Mouse (Mus musculus) midbrain, postnatal 0 days (tissue): ENCODE results near the gene Ifnar2. TPM values are rescaled to one million over a fixed set of nuclear protein-coding genes. Genes with fewer than 3 reads are reported as not detected.

Experiments
- ATAC-seq: fragments of 200-750 bp; cut with Nextera tagmentation; 2 replicates; pipeline ENCODE4 v1.8.0; 2017; ENCODE audit warnings: moderate number of reproducible peaks, mild to moderate bottlenecking, moderate TSS enrichment, moderate library complexity; ENCODE audit not compliant: low FRiP score
- DNase-seq: peaks from one replicate; pipeline ENCODE4 v3.0.0-alpha.2; 2015; ENCODE audit warnings: low spot score
- H3K27ac ChIP-seq: fragments of 300-500 bp; sonication (generic); 2 replicates; pipeline ENCODE4 v1.5.1; 2014; ENCODE audit warnings: low read depth, mild to moderate bottlenecking, low read length, mixed read lengths
- H3K27me3 ChIP-seq: fragments of 300-500 bp; sonication (generic); 2 replicates; pipeline ENCODE4 v1.6.1; 2014; ENCODE audit warnings: low read length, control low read depth, mixed read lengths; ENCODE audit not compliant: insufficient read depth
- H3K36me3 ChIP-seq: fragments of 300-500 bp; sonication (generic); 2 replicates; pipeline ENCODE4 v1.6.1; 2014; ENCODE audit warnings: low read length, control low read depth, mixed read lengths; ENCODE audit not compliant: insufficient read depth
- H3K4me1 ChIP-seq: fragments of 300-500 bp; sonication (generic); 2 replicates; pipeline ENCODE4 v1.6.1; 2014; ENCODE audit warnings: mild to moderate bottlenecking, control low read depth, antibody characterized with exemption, low read length, mixed read lengths; ENCODE audit not compliant: insufficient read depth
- H3K4me2 ChIP-seq: fragments of 300-500 bp; sonication (generic); 2 replicates; pipeline ENCODE4 v1.6.1; 2014; ENCODE audit warnings: low read depth, mild to moderate bottlenecking, low read length, mixed read lengths; ENCODE audit not compliant: poor library complexity, severe bottlenecking
- H3K4me3 ChIP-seq: fragments of 300-500 bp; sonication (generic); 2 replicates; pipeline ENCODE4 v1.5.1; 2014; ENCODE audit warnings: low read depth, mild to moderate bottlenecking, low read length, moderate library complexity
- H3K9ac ChIP-seq: fragments of 300-500 bp; sonication (generic); replicated peaks from 2 replicates; pipeline ENCODE4 v1.6.1; 2014; ENCODE audit warnings: mild to moderate bottlenecking, low read length, moderate library complexity, mixed read lengths; ENCODE audit not compliant: poor library complexity, severe bottlenecking
- H3K9me3 ChIP-seq: fragments of 300-500 bp; sonication (generic); 2 replicates; pipeline ENCODE4 v1.6.1; 2016; ENCODE audit warnings: low read length, control low read depth
- CTCF ChIP-seq: IDR thresholded peaks from 2 replicates; pipeline ENCODE4 v1.5.1; 2016; ENCODE audit warnings: antibody characterized with exemption, mild to moderate bottlenecking
- WGBS: fragments of 180-500 bp; shearing (Covaris S2); extraction: QIAGEN DNeasy Blood & Tissue Kit; methylation state at CpG from one replicate; pipeline ENCODE4 v1.1.7; 2014; 5-methylcytosine and 5-hydroxymethylcytosine counted together
- polyA plus RNA-seq: library from polyadenylated mRNA; unstranded; fragments of >200 nt; fragmentation: Nextera tagmentation; extraction: Ambion mirVana; gene quantifications from 2 replicates; pipeline ENCODE4 v1.2.1, GENCODE M21; 2015
- total RNA-seq: library from RNA; depleted of rRNA; stranded (reverse); fragments of >200 nt; gene quantifications from 2 replicates; pipeline ENCODE4 v1.2.3, GENCODE M21; 2014

Gene Ifnar2
- total and polyA plus RNA-seq, 2 experiments from 2014 or later = 32.2 to 40.1 TPM

DNA sequence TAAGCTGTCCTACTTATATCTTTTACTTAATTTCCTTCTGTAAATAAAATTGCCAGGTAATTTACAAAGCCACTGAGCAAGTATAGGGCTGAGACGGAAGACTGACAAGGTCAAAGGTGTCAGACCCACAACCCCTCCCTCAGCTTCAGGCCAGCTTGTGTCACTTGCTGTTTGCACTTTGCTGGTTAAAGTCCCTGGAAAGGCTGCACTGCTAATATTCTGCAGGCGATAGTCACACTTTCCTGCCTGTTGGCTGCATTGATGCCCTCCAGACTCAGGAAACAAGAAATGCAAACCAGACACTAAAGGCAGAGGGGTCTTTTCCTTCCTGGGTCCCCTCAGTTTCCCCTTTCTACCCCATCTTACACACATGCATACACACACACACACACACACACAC lies 10.6 kb upstream of the Ifnar2 start:
- Histone ChIP-seq H3K27me3 (0 out of 2 replicates have a peak, but pooled peaks cover 3% of the 10 kb centered on the region), H3K36me3 (no peaks in the 10 kb centered on the region), H3K4me2 (no peak overlapping the region), H3K9me3 (no peaks in the 10 kb centered on the region), H3K4me3 (no peak overlapping the region), H3K27ac (no peak overlapping the region), H3K9ac (no peak overlapping the region), H3K4me1 (no peaks in the 10 kb centered on the region)
- 72% methylated on average over 2 of the region's 2 CpGs for WGBS
- TF ChIP-seq CTCF = no peak
- DNase-seq = no peak
- ATAC-seq = no peak

DNA sequence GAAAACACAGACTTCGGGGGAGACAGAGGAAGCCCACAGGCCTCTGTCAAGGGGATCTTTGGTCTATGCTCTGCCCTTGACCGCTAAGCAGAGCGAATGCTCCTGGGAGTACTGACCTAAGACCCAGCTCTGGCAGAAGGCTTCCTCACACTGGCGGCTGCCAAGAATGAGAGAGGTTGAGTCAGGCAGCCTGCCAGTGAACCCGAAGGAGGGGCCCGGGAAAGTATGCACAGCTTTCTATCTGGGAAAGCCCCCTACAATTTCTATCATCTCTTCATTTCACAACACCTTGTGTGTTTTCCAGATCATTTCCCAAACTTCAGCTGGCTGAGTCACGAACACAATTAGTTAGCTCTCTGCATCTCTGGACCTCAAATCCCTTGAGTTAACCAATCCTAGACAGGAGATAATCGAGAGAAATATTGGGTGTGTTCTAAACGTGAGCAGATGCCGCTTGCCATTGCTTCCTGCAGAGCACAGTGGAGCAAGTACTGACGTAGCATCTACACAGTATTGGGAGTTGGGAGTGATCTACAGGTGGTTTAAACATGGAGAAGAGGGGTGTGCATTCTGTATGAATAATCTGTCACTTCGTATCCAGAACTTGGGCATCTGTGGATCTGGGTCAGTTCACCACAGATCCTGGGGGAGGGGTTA lies 9.8 kb upstream of the Ifnar2 start:
- Histone ChIP-seq H3K4me1 (no peaks in the 10 kb centered on the region), H3K4me2 (no peak overlapping the region), H3K9ac (no peak overlapping the region), H3K27me3 (0 out of 2 replicates have a peak, but pooled peaks cover 1% of the 10 kb centered on the region), H3K36me3 (no peaks in the 10 kb centered on the region), H3K4me3 (no peak overlapping the region), H3K27ac (no peak overlapping the region), H3K9me3 (no peaks in the 10 kb centered on the region)
- no peak for TF ChIP-seq CTCF
- ATAC-seq (no peak), DNase-seq (no peak)
- WGBS = 67% methylated on average over 12 of the region's 12 CpGs

DNA sequence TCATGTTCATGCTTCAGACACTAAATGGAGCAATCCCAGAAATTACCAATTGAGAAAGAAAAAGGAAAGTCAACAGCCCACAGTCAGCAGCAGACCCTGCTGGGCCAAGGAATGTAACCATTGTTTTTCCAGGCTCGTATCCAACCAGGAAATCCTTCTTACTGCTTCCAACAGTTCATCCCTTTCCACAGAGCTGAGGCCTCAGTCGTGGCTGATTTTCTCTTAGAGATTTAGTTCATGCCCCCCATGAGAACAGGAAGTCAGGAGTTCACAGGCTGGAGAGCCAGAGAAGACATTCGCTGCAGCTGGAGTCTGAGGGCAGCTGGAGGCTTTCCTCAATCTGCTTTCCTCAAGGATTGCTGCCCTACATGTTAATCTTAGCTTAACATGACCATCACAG lies 9.1 kb upstream of the Ifnar2 start:
- Histone ChIP-seq H3K9ac (no peak overlapping the region), H3K36me3 (no peaks in the 10 kb centered on the region), H3K9me3 (no peaks in the 10 kb centered on the region), H3K4me1 (no peaks in the 10 kb centered on the region), H3K4me2 (no peak overlapping the region), H3K27ac (no peak overlapping the region), H3K4me3 (no peak overlapping the region), H3K27me3 (no peaks in the 10 kb centered on the region)
- DNase-seq = peak; percentile 49
- WGBS = 34% methylated on average over 3 of the region's 3 CpGs
- no peak for ATAC-seq
- no peak for TF ChIP-seq CTCF

DNA sequence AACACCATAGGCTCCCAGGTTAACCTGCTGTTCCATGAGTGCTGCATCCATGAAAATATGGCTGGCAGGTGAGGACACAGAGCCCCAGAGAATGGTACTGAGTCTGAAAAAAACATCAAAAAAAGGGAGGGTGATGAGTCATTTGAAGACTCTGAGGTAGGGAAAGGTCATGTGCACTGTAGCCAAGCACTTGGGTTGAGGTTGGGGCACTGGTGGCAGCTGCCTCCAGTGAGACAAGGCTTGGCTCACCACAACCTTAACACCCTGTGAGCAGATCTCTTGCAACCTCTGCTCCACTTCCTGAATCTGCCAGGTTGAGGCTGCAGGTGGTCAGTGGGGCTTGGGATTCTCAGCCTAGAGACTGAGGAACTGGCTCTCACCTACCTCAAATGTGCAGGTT lies 6.0 kb upstream of the Ifnar2 start:
- Histone ChIP-seq H3K9ac (no peak overlapping the region), H3K27me3 (no peaks in the 10 kb centered on the region), H3K4me2 (no peak overlapping the region), H3K36me3 (no peaks in the 10 kb centered on the region), H3K9me3 (no peaks in the 10 kb centered on the region), H3K27ac (no peak overlapping the region), H3K4me3 (no peak overlapping the region), H3K4me1 (no peaks in the 10 kb centered on the region)
- DNase-seq (no peak), ATAC-seq (no peak)
- TF ChIP-seq CTCF = no peak

DNA sequence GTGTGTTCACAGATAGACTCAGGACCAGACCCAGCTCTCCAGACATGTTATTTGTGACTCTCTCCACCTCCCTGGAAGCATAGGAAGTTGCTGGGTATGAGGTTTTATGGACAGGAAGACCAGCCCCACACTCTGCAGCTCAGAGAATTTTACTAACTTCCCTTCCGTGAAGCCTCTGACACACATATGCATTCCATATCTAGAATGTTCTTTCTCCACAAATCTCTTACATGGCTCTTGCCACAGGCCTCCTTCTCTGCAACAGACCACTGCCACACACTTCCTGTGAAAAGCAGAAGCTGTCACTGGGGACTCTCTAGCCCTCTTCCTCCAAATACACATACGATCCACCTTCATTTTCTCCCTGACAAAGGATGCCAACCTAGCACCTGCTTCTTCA lies 5.5 kb upstream of the Ifnar2 start:
- Histone ChIP-seq H3K9me3 (no peaks in the 10 kb centered on the region), H3K36me3 (no peaks in the 10 kb centered on the region), H3K4me2 (no peak overlapping the region), H3K27me3 (no peaks in the 10 kb centered on the region), H3K4me1 (no peaks in the 10 kb centered on the region), H3K4me3 (no peak overlapping the region), H3K27ac (no peak overlapping the region), H3K9ac (no peak overlapping the region)
- TF ChIP-seq CTCF = no peak
- no peak for ATAC-seq
- no peak for DNase-seq
- 85% methylated on average over 2 of the region's 2 CpGs for whole genome bisulfite sequencing

DNA sequence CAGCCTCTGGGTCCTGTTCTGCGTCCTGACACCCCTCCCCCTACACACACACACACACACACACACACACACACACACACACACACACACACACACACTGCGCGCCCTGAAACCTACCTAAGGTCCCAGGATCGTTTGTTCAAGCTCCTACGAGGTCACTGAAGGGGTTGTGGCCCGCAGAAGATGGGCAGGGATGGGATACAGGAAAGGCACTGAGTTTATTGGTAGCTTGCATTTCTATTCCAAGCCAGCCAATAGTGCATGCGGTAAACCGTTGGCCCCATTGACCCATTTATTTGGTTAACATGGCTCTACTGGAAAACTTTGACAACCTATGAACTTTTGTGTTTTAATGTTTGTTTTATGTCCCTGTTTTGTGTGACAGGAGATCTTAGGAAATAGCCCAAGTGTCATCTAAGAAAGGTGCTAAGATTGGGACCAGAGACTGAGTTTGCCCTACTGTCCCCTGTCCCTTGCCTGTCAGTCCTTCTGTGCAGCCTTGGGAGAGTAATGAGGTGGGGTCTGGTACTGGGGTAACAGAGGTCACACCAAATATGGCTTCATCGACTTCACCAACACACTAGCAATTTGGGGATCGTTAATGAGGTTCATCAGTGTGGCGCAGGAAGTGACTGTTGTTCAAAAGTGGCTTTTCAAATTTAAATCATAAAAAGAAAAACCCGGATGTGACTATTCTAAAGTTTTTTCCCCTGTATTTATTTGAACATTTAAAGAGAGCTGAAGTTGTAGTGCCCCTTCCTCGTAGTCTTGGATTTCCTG lies 1.1 kb downstream of the Ifnar2 start:
- peak overlapping the region; percentile 65 for H3K4me2 ChIP-seq
- peak overlapping the region; percentile 94 for H3K27ac ChIP-seq
- no peaks in the 10 kb centered on the region for H3K9me3 ChIP-seq
- ATAC-seq (no peak), DNase-seq (no peak)
- H3K9ac ChIP-seq = peak overlapping the region; percentile 91
- no peak for TF ChIP-seq CTCF
- H3K27me3 ChIP-seq = no peaks in the 10 kb centered on the region
- H3K4me1 ChIP-seq = peaks cover 3% of the 10 kb centered on the region; the same call in 1 of the 2 replicates
- H3K4me3 ChIP-seq = peak overlapping the region; percentile 88
- no peaks in the 10 kb centered on the region for H3K36me3 ChIP-seq
- 41% methylated on average over 13 of the region's 13 CpGs for WGBS
